Mouse (Mus musculus): ENCODE measurements at regions not wholly inside any gene's neighbourhood (a gene's known extent, or its start where the extent isn't known, plus 50 kb on each side); places are given as distances from the start of the nearest gene placed in this dataset.

- H3K4me3 ChIP-seq = no peak overlapping the region
- no peak overlapping the region for H3K27ac ChIP-seq
- H3K4me2 ChIP-seq = no peak overlapping the region
- H3K36me3 ChIP-seq (ENCODE audit: poor library complexity, severe bottlenecking) = no peaks in the 10 kb centered on the region
- ATAC-seq = no peak
- no peaks in the 10 kb centered on the region for H3K4me1 ChIP-seq
- H3K9ac ChIP-seq = no peak overlapping the region
- no peaks in the 10 kb centered on the region for H3K9me3 ChIP-seq (replicated peaks)
- WGBS = 94% methylated on average over 1 of the region's 1 CpGs
- H3K27me3 ChIP-seq = no peaks in the 10 kb centered on the region
Observed at GRCm38 (mm10) chr10:99395411-99395810, 132.4 kb downstream of the Dusp6 start.

GRCm38 (mm10) chr10:99396630-99397029 lies 133.6 kb downstream of the Dusp6 start:
- H3K27me3 ChIP-seq = no peaks in the 10 kb centered on the region
- H3K4me3 ChIP-seq = no peak overlapping the region
- no peaks in the 10 kb centered on the region for H3K36me3 ChIP-seq (ENCODE audit: poor library complexity, severe bottlenecking)
- no peaks in the 10 kb centered on the region for H3K9me3 ChIP-seq (replicated peaks)
- H3K4me2 ChIP-seq = no peak overlapping the region
- no peak overlapping the region for H3K27ac ChIP-seq
- H3K9ac ChIP-seq = no peak overlapping the region
- WGBS = 84% methylated on average over 3 of the region's 3 CpGs
- ATAC-seq = no peak
- no peaks in the 10 kb centered on the region for H3K4me1 ChIP-seq

- H3K36me3 ChIP-seq (ENCODE audit: poor library complexity, severe bottlenecking) = no peaks in the 10 kb centered on the region
- WGBS = 95% methylated on average over 6 of the region's 6 CpGs
Observed at GRCm38 (mm10) chr10:99400076-99400475, 137.0 kb downstream of the Dusp6 start.

GRCm38 (mm10) chr10:99406764-99407163 lies 143.7 kb downstream of the Dusp6 start:
- Histone ChIP-seq H3K9me3 (replicated peaks) (no peaks in the 10 kb centered on the region; the same call in 1 of the 2 replicates), H3K9ac (no peak overlapping the region), H3K36me3 (ENCODE audit: poor library complexity, severe bottlenecking) (no peaks in the 10 kb centered on the region), H3K4me1 (no peaks in the 10 kb centered on the region), H3K4me2 (no peak overlapping the region), H3K27ac (no peak overlapping the region), H3K4me3 (no peak overlapping the region), H3K27me3 (no peaks in the 10 kb centered on the region)
- 92% methylated on average over 2 of the region's 2 CpGs for WGBS
- peak; percentile 61; the same call in 1 of the 2 replicates for ATAC-seq

More at GRCm38 (mm10) chr10:99400076-99400475, 137.0 kb downstream of the Dusp6 start:
- H3K27ac ChIP-seq = no peak overlapping the region
- H3K9ac ChIP-seq = no peak overlapping the region
- H3K4me3 ChIP-seq = no peak overlapping the region
- no peaks in the 10 kb centered on the region for H3K27me3 ChIP-seq
- H3K4me2 ChIP-seq = no peak overlapping the region
- H3K9me3 ChIP-seq (replicated peaks) = no peaks in the 10 kb centered on the region
- ATAC-seq = no peak
- no peaks in the 10 kb centered on the region for H3K4me1 ChIP-seq

- Histone ChIP-seq H3K4me1 (no peaks in the 10 kb centered on the region), H3K27me3 (no peaks in the 10 kb centered on the region), H3K9ac (no peak overlapping the region), H3K36me3 (ENCODE audit: poor library complexity, severe bottlenecking) (no peaks in the 10 kb centered on the region), H3K9me3 (replicated peaks) (no peaks in the 10 kb centered on the region; the same call in 1 of the 2 replicates), H3K4me3 (no peak overlapping the region), H3K27ac (no peak overlapping the region), H3K4me2 (no peak overlapping the region)
- no peak for ATAC-seq
- WGBS = 92% methylated on average over 2 of the region's 2 CpGs
Observed at GRCm38 (mm10) chr10:99408786-99409185, 145.8 kb downstream of the Dusp6 start.

GRCm38 (mm10) chr10:99409744-99410143 lies 146.7 kb downstream of the Dusp6 start:
- H3K4me2 ChIP-seq = no peak overlapping the region
- 69% methylated on average over 11 of the region's 11 CpGs for WGBS
- no peaks in the 10 kb centered on the region for H3K36me3 ChIP-seq (ENCODE audit: poor library complexity, severe bottlenecking)
- H3K9ac ChIP-seq = no peak overlapping the region
- H3K4me3 ChIP-seq = no peak overlapping the region
- H3K4me1 ChIP-seq = no peaks in the 10 kb centered on the region
- no peak overlapping the region for H3K27ac ChIP-seq
- no peak for ATAC-seq
- H3K27me3 ChIP-seq = no peaks in the 10 kb centered on the region
- H3K9me3 ChIP-seq (replicated peaks) = no peaks in the 10 kb centered on the region; the same call in 1 of the 2 replicates

GRCm38 (mm10) chr10:99410754-99411153 lies 147.7 kb downstream of the Dusp6 start:
- H3K9me3 ChIP-seq (replicated peaks) = no peaks in the 10 kb centered on the region; the same call in 1 of the 2 replicates
- no peak for ATAC-seq

GRCm38 (mm10) chr10:99413455-99413854 lies 150.4 kb downstream of the Dusp6 start:
- Histone ChIP-seq H3K36me3 (ENCODE audit: poor library complexity, severe bottlenecking) (no peaks in the 10 kb centered on the region), H3K9ac (no peak overlapping the region), H3K4me3 (no peak overlapping the region), H3K4me1 (peaks cover 10% of the 10 kb centered on the region), H3K9me3 (replicated peaks) (no peaks in the 10 kb centered on the region; the same call in 1 of the 2 replicates), H3K27me3 (no peaks in the 10 kb centered on the region), H3K4me2 (no peak overlapping the region), H3K27ac (no peak overlapping the region)
- no peak for ATAC-seq
- WGBS = 86% methylated on average over 3 of the region's 3 CpGs

More at GRCm38 (mm10) chr10:99410754-99411153, 147.7 kb downstream of the Dusp6 start:
- H3K36me3 ChIP-seq (ENCODE audit: poor library complexity, severe bottlenecking) = no peaks in the 10 kb centered on the region
- WGBS = 90% methylated on average over 3 of the region's 3 CpGs
- no peak overlapping the region for H3K9ac ChIP-seq
- H3K4me1 ChIP-seq = no peaks in the 10 kb centered on the region
- H3K4me2 ChIP-seq = no peak overlapping the region
- H3K27me3 ChIP-seq = no peaks in the 10 kb centered on the region
- H3K4me3 ChIP-seq = no peak overlapping the region
- no peak overlapping the region for H3K27ac ChIP-seq

- no peaks in the 10 kb centered on the region for H3K9me3 ChIP-seq (replicated peaks)
- no peaks in the 10 kb centered on the region for H3K27me3 ChIP-seq
- no peaks in the 10 kb centered on the region for H3K36me3 ChIP-seq (ENCODE audit: poor library complexity, severe bottlenecking)
- no peak for ATAC-seq
- H3K27ac ChIP-seq = no peak overlapping the region
- H3K4me2 ChIP-seq = no peak overlapping the region
- no peak overlapping the region for H3K4me3 ChIP-seq
- WGBS = 53% methylated on average over 8 of the region's 8 CpGs
- H3K4me1 ChIP-seq = peaks cover 19% of the 10 kb centered on the region
- no peak overlapping the region for H3K9ac ChIP-seq
Observed at GRCm38 (mm10) chr10:99416271-99416670, 153.2 kb downstream of the Dusp6 start.

GRCm38 (mm10) chr10:99416896-99417479 lies 154.0 kb downstream of the Dusp6 start:
- H3K27me3 ChIP-seq = no peaks in the 10 kb centered on the region
- H3K4me1 ChIP-seq = peaks cover 19% of the 10 kb centered on the region
- no peak overlapping the region for H3K27ac ChIP-seq
- H3K4me2 ChIP-seq = no peak overlapping the region
- no peaks in the 10 kb centered on the region for H3K36me3 ChIP-seq (ENCODE audit: poor library complexity, severe bottlenecking)
- 14% methylated on average over 3 of the region's 3 CpGs for WGBS
- no peaks in the 10 kb centered on the region for H3K9me3 ChIP-seq (replicated peaks)
- H3K9ac ChIP-seq = no peak overlapping the region
- H3K4me3 ChIP-seq = no peak overlapping the region
- no peak for ATAC-seq

- Histone ChIP-seq H3K4me1 (peaks cover 19% of the 10 kb centered on the region), H3K4me2 (no peak overlapping the region), H3K4me3 (no peak overlapping the region), H3K9me3 (replicated peaks) (0 out of 2 replicates have a peak, but pooled peaks cover under 1% of the 10 kb centered on the region), H3K27ac (no peak overlapping the region), H3K36me3 (ENCODE audit: poor library complexity, severe bottlenecking) (no peaks in the 10 kb centered on the region), H3K27me3 (no peaks in the 10 kb centered on the region), H3K9ac (no peak overlapping the region)
- WGBS = 35% methylated on average over 7 of the region's 7 CpGs
- ATAC-seq = peak; percentile 55; the same call in 1 of the 2 replicates
Observed at GRCm38 (mm10) chr10:99417591-99417990, 154.6 kb downstream of the Dusp6 start.

- H3K9ac ChIP-seq = no peak overlapping the region
- no peak overlapping the region for H3K4me3 ChIP-seq
- peak; percentile 29; the same call in 1 of the 2 replicates for ATAC-seq
- no peaks in the 10 kb centered on the region for H3K27me3 ChIP-seq
- peaks cover 19% of the 10 kb centered on the region for H3K4me1 ChIP-seq
- H3K9me3 ChIP-seq (replicated peaks) = 0 out of 2 replicates have a peak, but pooled peaks cover 3% of the 10 kb centered on the region
- no peaks in the 10 kb centered on the region for H3K36me3 ChIP-seq (ENCODE audit: poor library complexity, severe bottlenecking)
- no peak overlapping the region for H3K4me2 ChIP-seq
- H3K27ac ChIP-seq = no peak overlapping the region
Observed at GRCm38 (mm10) chr10:99418497-99418896, 155.5 kb downstream of the Dusp6 start.

- Histone ChIP-seq H3K27me3 (no peaks in the 10 kb centered on the region), H3K4me2 (no peak overlapping the region), H3K27ac (no peak overlapping the region), H3K36me3 (ENCODE audit: poor library complexity, severe bottlenecking) (no peaks in the 10 kb centered on the region), H3K4me3 (no peak overlapping the region), H3K4me1 (peaks cover 19% of the 10 kb centered on the region), H3K9me3 (replicated peaks) (0 out of 2 replicates have a peak, but pooled peaks cover 3% of the 10 kb centered on the region), H3K9ac (no peak overlapping the region)
- WGBS = 30% methylated on average over 7 of the region's 7 CpGs
- ATAC-seq = peak; percentile 74
Observed at GRCm38 (mm10) chr10:99419532-99419931, 156.5 kb downstream of the Dusp6 start.
